Mouse (Mus musculus) heart, postnatal 0 days (tissue): ENCODE measurements around the gene Sept8.

Experiments used
- CTCF ChIP-seq: IDR thresholded peaks from 2 replicates; pipeline ENCODE4 v1.5.1; 2016; ENCODE audit warnings: antibody characterized with exemption, control low read depth, low read depth
- EP300 ChIP-seq: IDR thresholded peaks from 2 replicates; pipeline ENCODE4 v1.6.1; 2016; ENCODE audit warnings: antibody characterized with exemption, low read depth

DNA sequence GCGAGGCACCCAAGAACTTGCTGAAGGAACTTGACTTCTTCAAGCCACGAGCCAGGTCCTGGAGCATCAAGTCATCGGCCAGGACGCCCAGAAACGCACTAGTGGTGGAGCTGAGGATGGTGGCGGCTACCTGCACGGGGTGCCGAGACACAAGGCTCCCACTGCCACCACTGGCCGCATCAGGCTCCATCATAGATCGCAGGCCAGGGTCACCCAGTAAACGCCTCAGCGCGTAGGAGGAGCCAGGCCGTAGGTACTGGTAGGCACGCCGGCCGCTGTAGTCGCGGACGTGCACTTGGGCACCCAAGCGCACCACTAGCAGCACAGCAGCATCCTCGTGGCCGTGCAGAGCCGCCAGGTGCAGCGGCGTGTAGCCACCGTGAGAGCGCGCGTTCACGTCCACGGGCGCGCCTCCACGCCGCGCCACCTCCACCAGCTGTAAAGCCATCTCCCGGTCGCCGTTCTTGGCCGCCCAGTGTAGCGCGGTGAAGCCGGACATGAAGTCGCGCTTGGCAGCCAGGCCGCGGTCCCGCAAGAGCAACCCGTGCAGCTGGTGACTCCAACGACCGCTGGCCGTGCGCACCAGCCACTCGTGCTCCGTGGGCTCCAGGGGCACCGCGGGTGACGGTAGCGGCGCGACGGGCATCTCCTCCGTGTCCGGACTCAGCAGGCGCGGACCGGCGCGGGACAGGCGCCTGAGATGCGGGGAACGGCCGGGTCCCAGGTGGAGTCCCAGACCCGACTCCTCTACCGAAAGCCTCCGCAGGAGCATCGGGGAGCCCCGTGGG lies 40.5 kb upstream of the Sept8 start:
- no peak for TF ChIP-seq CTCF
- TF ChIP-seq EP300 = no peak
